In the genomic region with DNA sequence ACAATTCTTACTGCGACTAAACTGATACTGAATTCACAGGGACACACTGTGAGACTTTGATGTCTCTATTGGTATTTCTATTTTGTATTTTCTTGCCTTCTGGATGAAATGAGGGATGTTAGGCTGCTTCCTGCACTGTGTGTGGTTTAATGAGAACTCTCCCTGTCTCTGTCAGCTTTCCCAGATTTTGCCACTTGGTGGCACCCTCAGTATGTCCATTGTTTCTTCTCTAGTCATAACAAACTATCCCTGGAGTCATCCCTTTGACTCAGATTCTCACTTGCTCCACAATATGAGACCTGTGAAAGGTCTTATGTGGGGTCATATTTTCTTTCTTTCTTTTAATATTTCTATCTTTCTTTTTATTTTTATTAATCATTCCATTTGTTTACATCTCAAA, we compare ENCODE assay signal across 15 mouse cellular contexts. TPM values are rescaled to one million over a fixed set of nuclear protein-coding genes. Genes with fewer than 3 reads are reported as not detected.
DNase-seq lines count a peak whose midpoint lies in the region; ATAC-seq and TF ChIP-seq lines count a peak whose summit lies in the region.
"Had no signal": no experiment of that assay in that cellular context is flagged by ENCODE, and none has a peak within 500 bp of the region (broad histone marks: within the 10 kb centered on the region; RNA-seq: fewer than 3 reads in every experiment).

No protein-coding gene starts in this region.

- DNase-seq in gastrocnemius, adult 2 months: no peak
- DNase-seq in gastrocnemius, adult 8-10 months (ENCODE audit: low spot score in 2 of 2): no peak
- peak; percentile 13 for DNase-seq in retina, adult 2 months (ENCODE audit: low read depth, low spot score)
- no peak for DNase-seq in retina, postnatal 1 day
- DNase-seq in kidney, postnatal 0 days (ENCODE audit: low spot score): peak; percentile 28
- DNase-seq in splenic B cell, adult 2 months (ENCODE audit: low read depth, low spot score): peak; percentile 31
- no peak for DNase-seq in heart, adult 11 months

- H3K4me1 ChIP-seq in kidney, postnatal 0 days (replicated peaks; ENCODE audit: insufficient read depth, low read length): no peaks in the 10 kb centered on the region
- no peaks in the 10 kb centered on the region for H3K4me1 ChIP-seq in midbrain, embryonic 15.5 days
- H3K4me1 ChIP-seq: embryonic facial prominence, embryonic 12.5 days; heart, embryonic 15.5 days; intestine, embryonic 15.5 days had no signal

- TF ChIP-seq CTCF in gastrocnemius, adult 2 months (IDR thresholded peaks at IDR 0.05): 0 out of 2 replicates have a peak, but pooled peaks have one; percentile 1
- peak; percentile 60 for TF ChIP-seq CTCF in kidney, postnatal 0 days (IDR thresholded peaks at IDR 0.05; ENCODE audit: low read depth)

- intact Hi-C loops in gastrocnemius, adult 2 months (cut with DNase I): no loop called here

- 46% methylated on average over 1 of the region's 1 CpGs for WGBS in kidney, postnatal 0 days
- 38% methylated on average over 1 of the region's 1 CpGs for WGBS in midbrain, embryonic 15.5 days

- H3K27me3 ChIP-seq in kidney, postnatal 0 days (ENCODE audit: insufficient read depth, low read length): no peaks in the 10 kb centered on the region
- no peaks in the 10 kb centered on the region for H3K27me3 ChIP-seq in splenic B cell, adult 2 months (ENCODE audit: control insufficient read depth, insufficient read depth, low read length, poor library complexity, severe bottlenecking)
- no peaks in the 10 kb centered on the region for H3K27me3 ChIP-seq in midbrain, embryonic 15.5 days (replicated peaks)
- H3K27me3 ChIP-seq: embryonic facial prominence, embryonic 12.5 days; heart, embryonic 15.5 days; intestine, embryonic 15.5 days had no signal

- H3K36me3 ChIP-seq in kidney, postnatal 0 days (ENCODE audit: insufficient read depth, low read length): no peaks in the 10 kb centered on the region
- H3K36me3 ChIP-seq in splenic B cell, adult 2 months (ENCODE audit: control insufficient read depth, insufficient read depth, low read length, poor library complexity, severe bottlenecking): no peaks in the 10 kb centered on the region
- H3K36me3 ChIP-seq in midbrain, embryonic 15.5 days (replicated peaks): no peaks in the 10 kb centered on the region
- H3K36me3 ChIP-seq: embryonic facial prominence, embryonic 12.5 days; G1E; heart, embryonic 15.5 days; intestine, embryonic 15.5 days had no signal

- no peak overlapping the region for H3K27ac ChIP-seq in gastrocnemius, adult 2 months
- H3K27ac ChIP-seq in kidney, postnatal 0 days: no peak overlapping the region
- H3K27ac ChIP-seq in midbrain, embryonic 15.5 days: no peak overlapping the region
- H3K27ac ChIP-seq: embryonic facial prominence, embryonic 12.5 days; heart, embryonic 15.5 days; intestine, embryonic 15.5 days; liver, embryonic 14.5 days had no signal

- H3K4me2 ChIP-seq in kidney, postnatal 0 days (ENCODE audit: low read length): no peak overlapping the region
- H3K4me2 ChIP-seq in midbrain, embryonic 15.5 days: no peak overlapping the region
- H3K4me2 ChIP-seq: embryonic facial prominence, embryonic 12.5 days; heart, embryonic 15.5 days; intestine, embryonic 15.5 days had no signal

- H3K9me3 ChIP-seq in kidney, postnatal 0 days (replicated peaks; ENCODE audit: low read length): no peaks in the 10 kb centered on the region
- H3K9me3 ChIP-seq in midbrain, embryonic 15.5 days: no peaks in the 10 kb centered on the region
- H3K9me3 ChIP-seq: embryonic facial prominence, embryonic 12.5 days; G1E; heart, embryonic 15.5 days; intestine, embryonic 15.5 days had no signal

- no peak overlapping the region for H3K4me3 ChIP-seq in gastrocnemius, adult 2 months
- H3K4me3 ChIP-seq in kidney, postnatal 0 days (replicated peaks; ENCODE audit: low read depth, low read length): no peak overlapping the region
- H3K4me3 ChIP-seq in midbrain, embryonic 15.5 days: no peak overlapping the region
- H3K4me3 ChIP-seq: embryonic facial prominence, embryonic 12.5 days; heart, embryonic 15.5 days; intestine, embryonic 15.5 days had no signal

- no peak for ATAC-seq in kidney, postnatal 0 days (replicated peaks; ENCODE audit: low FRiP score, low read depth)
- ATAC-seq in midbrain, embryonic 15.5 days (replicated peaks): no peak
- ATAC-seq: intestine, embryonic 15.5 days; midbrain, embryonic 16.5 days had no signal

- no peak overlapping the region for H3K9ac ChIP-seq in kidney, postnatal 0 days (ENCODE audit: low read depth, low read length)
- no peak overlapping the region for H3K9ac ChIP-seq in midbrain, embryonic 15.5 days
- H3K9ac ChIP-seq: embryonic facial prominence, embryonic 12.5 days; heart, embryonic 15.5 days; intestine, embryonic 15.5 days; liver, embryonic 14.5 days had no signal

RNA-seq across cellular contexts. Expression of a gene that starts 18.4 kb away (rescaled TPM):
- total RNA-seq in gastrocnemius, adult 2 months (2021): not detected
- not detected for total RNA-seq in gastrocnemius, adult 8-10 months (2022)
- 80.5 and 88.0 TPM in 2 replicates for polyA plus RNA-seq in kidney, postnatal 0 days (2015; fragmentation: Nextera tagmentation; extraction: Ambion mirVana)
- polyA plus RNA-seq in midbrain, embryonic 15.5 days (2015; fragmentation: Nextera tagmentation; extraction: Ambion mirVana): 0.09 TPM in 1 of 2 replicates, not detected in the other
- polyA plus RNA-seq: embryonic facial prominence, embryonic 12.5 days; frontal cortex, adult 2 months; G1E; heart, embryonic 15.5 days; intestine, embryonic 15.5 days; liver, embryonic 14.5 days; midbrain, embryonic 16.5 days had no signal

Comparison
In these comparisons a context has a peak if more than half of its experiments do, and no peak if none do; other contexts are left out.
1. DNase-seq: peak in retina, adult 2 months (single experiment), kidney, postnatal 0 days (single experiment) and splenic B cell, adult 2 months (single experiment); none in gastrocnemius, adult 2 months (single experiment), gastrocnemius, adult 8-10 months (0 of 2), retina, postnatal 1 day (single experiment) and heart, adult 11 months (single experiment).